Mouse (Mus musculus) thymus, adult 2 months (tissue): ENCODE results near the gene Fxyd1.

Experiments
- CTCF ChIP-seq: fragments of 200-500 bp; IDR thresholded peaks from 2 replicates; pipeline ENCODE4 v1.5.1; 2012; ENCODE audit warnings: mild to moderate bottlenecking, control low read depth, low read length, moderate library complexity, borderline replicate concordance; ENCODE audit not compliant: control insufficient read depth, poor library complexity, insufficient read depth; ENCODE audit errors: extremely low read depth
- POLR2A ChIP-seq: fragments of 200-500 bp; IDR thresholded peaks from 2 replicates; pipeline ENCODE4 v1.6.1; 2012; ENCODE audit warnings: mild to moderate bottlenecking, low read length, control low read depth, moderate library complexity; ENCODE audit not compliant: control insufficient read depth, poor library complexity, insufficient read depth; ENCODE audit errors: extremely low read depth

DNA sequence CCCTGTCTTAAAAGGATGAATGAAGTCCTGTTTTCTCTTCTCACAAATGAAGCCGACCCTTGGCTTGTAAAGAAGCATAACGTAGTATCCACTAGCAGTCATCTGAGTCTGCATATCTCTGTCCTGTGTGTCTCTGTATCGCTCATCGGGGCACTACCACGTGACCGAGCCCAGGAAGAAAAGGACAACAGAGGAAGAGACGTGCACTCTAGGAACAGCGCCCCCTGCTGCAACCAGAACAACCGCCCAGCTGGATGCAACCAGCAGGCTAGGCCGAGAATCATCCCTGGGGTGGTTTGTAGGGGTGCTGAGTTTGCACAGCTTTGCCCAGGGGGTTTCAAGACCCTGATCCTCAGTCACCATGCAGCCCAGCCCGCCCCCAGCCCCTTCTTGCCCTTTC, 22.2 kb downstream of the Fxyd1 start:
- TF ChIP-seq CTCF = 0 out of 2 replicates have a peak, but pooled peaks have one; percentile 69
- TF ChIP-seq POLR2A = no peak
